Mouse (Mus musculus): Measurements from ENCODE around the gene Kcmf1. TPM values are rescaled to one million over a fixed set of nuclear protein-coding genes. Genes with fewer than 3 reads are reported as not detected.

The Kcmf1 gene
- polyA plus RNA-seq (2012; rRNA removed): 160 and 176 TPM in 2 replicates

DNA sequence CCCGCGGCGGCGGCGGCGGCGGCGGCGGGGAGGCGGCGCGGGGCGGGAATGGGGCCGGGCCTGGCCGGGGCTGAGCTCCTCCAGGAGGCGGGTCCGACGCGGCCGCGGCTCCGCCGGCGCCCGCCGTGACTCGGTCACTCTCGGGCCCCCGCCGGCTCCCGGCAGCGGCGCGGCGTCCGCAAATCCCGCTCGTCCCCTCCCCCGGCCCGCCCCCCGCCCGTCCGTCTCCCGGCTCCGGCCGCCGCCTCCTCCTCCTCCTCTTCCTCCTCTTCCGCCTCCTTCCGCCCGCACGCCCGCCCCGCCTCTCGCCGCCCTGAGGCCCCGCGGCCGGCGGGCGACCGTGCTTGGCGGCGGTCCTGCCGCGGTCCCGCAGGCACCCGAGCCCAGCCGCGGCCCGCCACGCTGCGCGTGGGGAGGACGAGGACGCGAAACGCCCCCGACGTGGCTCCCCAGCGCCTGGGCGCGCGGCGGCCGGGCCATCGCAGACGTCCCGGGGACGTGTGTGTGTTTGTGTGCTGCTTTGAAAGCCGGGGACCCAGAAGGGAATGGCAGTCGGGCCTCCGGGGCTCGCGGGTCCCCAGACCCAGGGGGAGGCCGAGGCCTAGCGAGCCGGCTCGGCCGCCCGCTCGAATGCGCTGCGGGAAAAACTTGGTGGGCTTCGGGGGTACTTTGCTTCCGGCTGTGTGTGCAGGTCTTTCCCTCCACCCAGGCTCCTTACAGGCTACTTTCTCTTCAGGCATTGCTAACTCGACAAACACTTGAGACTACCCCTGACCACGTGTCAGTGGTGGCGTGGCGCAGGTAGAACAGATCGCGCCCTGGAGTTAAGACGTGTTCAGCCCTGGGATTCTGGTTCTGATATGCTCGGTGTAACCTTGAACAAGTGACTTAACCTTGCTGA lies at the start of gene Kcmf1:
Kcmf1 (minus strand) TSS at position 199 of the 901 bp plus-strand sequence.

Other genes starting within 250 kb of the Kcmf1 start
- gene Tcf7l1, start 110.7 kb downstream of the Kcmf1 start, polyA plus RNA-seq (2012; rRNA removed): 60.9 and 71.3 TPM in 2 replicates
- 83.1 and 131 TPM in 2 replicates for gene Tmsb10, start 58.8 kb upstream of the Kcmf1 start, polyA plus RNA-seq (2012; rRNA removed)

All from colon, adult 2 months (tissue).